Mouse (Mus musculus) forebrain, embryonic 12.5 days (tissue): ENCODE measurements at regions not wholly inside any gene's neighbourhood (a gene's known extent, or its start where the extent isn't known, plus 50 kb on each side); places are given as distances from the start of the nearest gene placed in this dataset.

ENCODE experiments used
- ATAC-seq: fragments of 200-750 bp; cut with Nextera tagmentation; 2 replicates; pipeline ENCODE4 v1.8.0; 2017; ENCODE audit warnings: moderate TSS enrichment; ENCODE audit not compliant: low FRiP score
- H3K27ac ChIP-seq: fragments of 300-500 bp; sonication (generic); 2 replicates; pipeline ENCODE4 v1.5.1; 2016; ENCODE audit warnings: mild to moderate bottlenecking
- H3K27me3 ChIP-seq: fragments of 300-500 bp; sonication (generic); 2 replicates; pipeline ENCODE4 v1.6.1; 2016; ENCODE audit warnings: mild to moderate bottlenecking
- H3K36me3 ChIP-seq: fragments of 300-500 bp; sonication (generic); replicated peaks from 2 replicates; pipeline ENCODE4 v1.6.1; 2016; ENCODE audit warnings: mild to moderate bottlenecking
- H3K4me1 ChIP-seq: fragments of 300-500 bp; sonication (generic); 2 replicates; pipeline ENCODE4 v1.6.1; 2016
- H3K4me2 ChIP-seq: fragments of 300-500 bp; sonication (generic); 2 replicates; pipeline ENCODE4 v1.6.1; 2016; ENCODE audit warnings: mild to moderate bottlenecking, moderate library complexity
- H3K4me3 ChIP-seq: fragments of 300-500 bp; sonication (generic); replicated peaks from 2 replicates; pipeline ENCODE4 v1.5.1; 2016; ENCODE audit warnings: mild to moderate bottlenecking
- H3K9ac ChIP-seq: fragments of 300-500 bp; sonication (generic); 2 replicates; pipeline ENCODE4 v1.6.1; 2016; ENCODE audit warnings: mild to moderate bottlenecking
- H3K9me3 ChIP-seq: fragments of 300-500 bp; sonication (generic); 2 replicates; pipeline ENCODE4 v1.6.1; 2016
- WGBS: fragments of 180-500 bp; shearing (Covaris S2); methylation state at CpG from one replicate; pipeline ENCODE4 v1.1.7; 2016; 5-methylcytosine and 5-hydroxymethylcytosine counted together

DNA sequence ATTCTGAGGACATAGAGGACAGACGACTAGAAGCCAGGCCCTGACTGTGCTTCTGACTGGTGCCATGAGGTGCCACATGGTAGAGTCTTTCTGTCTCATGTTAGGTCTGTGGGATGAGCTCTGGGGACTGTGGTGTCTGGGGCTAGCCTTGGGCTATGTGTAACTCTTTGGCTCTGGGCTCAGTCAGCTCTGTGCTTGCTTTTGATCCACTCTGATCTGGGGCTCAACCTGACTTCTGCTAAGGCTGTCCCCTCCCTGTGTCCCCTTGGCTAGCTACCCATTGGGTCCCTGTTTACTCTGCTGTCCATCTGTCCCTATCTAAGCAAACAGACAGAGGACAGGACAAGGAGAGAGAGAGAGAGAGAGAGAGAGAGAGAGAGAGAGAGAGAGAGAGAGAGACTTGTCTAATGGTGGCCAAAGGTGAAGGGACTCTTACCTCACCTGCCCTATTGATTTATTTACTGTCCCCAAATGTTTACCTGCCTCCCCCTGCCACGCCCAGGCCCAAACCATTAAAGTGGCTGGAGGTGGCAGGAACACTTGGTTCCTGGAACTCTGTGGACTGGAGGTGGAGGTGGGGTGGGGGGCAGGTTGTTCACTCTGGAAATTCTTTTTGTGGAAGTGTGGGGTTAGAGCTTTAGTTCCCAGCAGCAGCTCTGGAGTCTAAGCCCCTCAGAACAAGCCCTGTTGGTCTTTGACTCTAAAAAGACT lies 51.4 kb upstream of the Rxra start:
- no peaks in the 10 kb centered on the region for H3K4me1 ChIP-seq
- ATAC-seq = no peak
- no peaks in the 10 kb centered on the region for H3K36me3 ChIP-seq
- no peak overlapping the region for H3K27ac ChIP-seq
- peaks cover 54% of the 10 kb centered on the region for H3K27me3 ChIP-seq
- H3K9me3 ChIP-seq = no peaks in the 10 kb centered on the region
- no peak overlapping the region for H3K4me2 ChIP-seq
- no peak overlapping the region for H3K9ac ChIP-seq
- H3K4me3 ChIP-seq = no peak overlapping the region
- WGBS = 80% methylated on average over 2 of the region's 2 CpGs
